Mouse (Mus musculus) heart, adult 11 months (tissue): ENCODE measurements at regions not wholly inside any gene's neighbourhood (a gene's known extent, or its start where the extent isn't known, plus 50 kb on each side); places are given as distances from the start of the nearest gene placed in this dataset.
A peak's percentile ranks its signal among the peaks of the same experiment; 100 is the strongest.

Experiments used
- DNase-seq: peaks from one replicate; pipeline ENCODE4 v3.0.0; 2022

GRCm38 (mm10) chr3:41412698-41413097 is 142.8 kb upstream of the Jade1 start:
- peak; percentile 87 for DNase-seq

- peak; percentile 90 for DNase-seq
Observed at GRCm38 (mm10) chr3:41408821-41409737, 146.5 kb upstream of the Jade1 start.

- DNase-seq: peak; percentile 99
Observed at GRCm38 (mm10) chr3:41408423-41408820, 147.1 kb upstream of the Jade1 start.

- DNase-seq: peak; percentile 81
Observed at GRCm38 (mm10) chr3:41407988-41408387, 147.5 kb upstream of the Jade1 start.

- peak; percentile 30 for DNase-seq
Observed at GRCm38 (mm10) chr3:41407520-41407919, 148.0 kb upstream of the Jade1 start.

- DNase-seq: peak; percentile 91
Observed at GRCm38 (mm10) chr3:41401881-41402280, 153.7 kb upstream of the Jade1 start.

GRCm38 (mm10) chr3:41389868-41390267 is 165.7 kb upstream of the Jade1 start:
- DNase-seq: no peak

GRCm38 (mm10) chr3:41387469-41388212 is 167.9 kb upstream of the Jade1 start:
- no peak for DNase-seq

GRCm38 (mm10) chr3:41386299-41386698 is 169.2 kb upstream of the Jade1 start:
- no peak for DNase-seq

GRCm38 (mm10) chr3:41384410-41384809 is 171.1 kb upstream of the Jade1 start:
- DNase-seq: no peak

GRCm38 (mm10) chr3:41378576-41378975 is 177.0 kb upstream of the Jade1 start:
- DNase-seq: no peak

- DNase-seq: no peak
Observed at GRCm38 (mm10) chr3:41377826-41378406, 177.6 kb upstream of the Jade1 start.

GRCm38 (mm10) chr3:41376848-41377582 is 178.5 kb upstream of the Jade1 start:
- peak; percentile 95 for DNase-seq

- DNase-seq: peak; percentile 92
Observed at GRCm38 (mm10) chr3:41375230-41375930, 180.2 kb upstream of the Jade1 start.

- DNase-seq: peak; percentile 73
Observed at GRCm38 (mm10) chr3:41373198-41373597, 182.3 kb upstream of the Jade1 start.

- DNase-seq: peak; percentile 97
Observed at GRCm38 (mm10) chr3:41368351-41369101, 187.0 kb upstream of the Jade1 start.

GRCm38 (mm10) chr3:41366764-41367163 is 188.8 kb upstream of the Jade1 start:
- peak; percentile 95 for DNase-seq

GRCm38 (mm10) chr3:41366264-41366663 is 189.3 kb upstream of the Jade1 start:
- DNase-seq: peak; percentile 96

- DNase-seq: peak; percentile 64
Observed at GRCm38 (mm10) chr3:41365145-41365830, 190.2 kb upstream of the Jade1 start.

GRCm38 (mm10) chr3:41363947-41364346 is 191.6 kb upstream of the Jade1 start:
- DNase-seq: peak; percentile 64

GRCm38 (mm10) chr3:41360231-41360630 is 195.3 kb upstream of the Jade1 start:
- peak; percentile 96 for DNase-seq
